Mouse (Mus musculus) layer of hippocampus, adult 9-10 months (tissue): ENCODE data around the gene Spag9.
A peak's percentile ranks its signal among the peaks of the same experiment; 100 is the strongest.

Source experiments
- DNase-seq: peaks from one replicate; pipeline ENCODE4 v3.0.0; 2022; ENCODE audit warnings: low spot score

Spag9 gene

GRCm38 (mm10) chr11:94133344-94133955 lies 137.6 kb downstream of the Spag9 start:
- peak; percentile 69 for DNase-seq

GRCm38 (mm10) chr11:94134076-94134838 lies 138.4 kb downstream of the Spag9 start:
- no peak for DNase-seq

DNA sequence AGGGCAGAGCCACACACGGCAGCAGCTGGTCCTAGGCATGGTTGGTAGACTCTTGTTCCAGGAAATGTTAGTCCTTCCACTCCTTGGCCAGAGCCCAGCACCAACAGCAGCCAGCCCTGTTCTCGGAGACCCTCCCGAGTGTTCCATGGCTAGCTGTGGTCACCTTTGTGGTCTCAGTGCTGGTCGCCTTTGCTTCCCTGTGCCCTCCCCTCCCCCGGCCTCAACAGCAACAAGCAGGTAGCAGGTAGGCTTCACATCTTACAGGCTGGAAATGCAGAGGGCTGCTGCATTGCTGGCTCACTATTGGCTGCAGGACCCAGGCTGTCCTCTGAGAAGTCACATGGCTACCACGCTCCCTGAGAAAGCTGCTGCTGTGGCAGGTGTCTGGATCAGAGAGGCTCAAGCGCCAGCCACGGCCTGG lies 139.7 kb downstream of the Spag9 start:
- DNase-seq, result no peak

DNA sequence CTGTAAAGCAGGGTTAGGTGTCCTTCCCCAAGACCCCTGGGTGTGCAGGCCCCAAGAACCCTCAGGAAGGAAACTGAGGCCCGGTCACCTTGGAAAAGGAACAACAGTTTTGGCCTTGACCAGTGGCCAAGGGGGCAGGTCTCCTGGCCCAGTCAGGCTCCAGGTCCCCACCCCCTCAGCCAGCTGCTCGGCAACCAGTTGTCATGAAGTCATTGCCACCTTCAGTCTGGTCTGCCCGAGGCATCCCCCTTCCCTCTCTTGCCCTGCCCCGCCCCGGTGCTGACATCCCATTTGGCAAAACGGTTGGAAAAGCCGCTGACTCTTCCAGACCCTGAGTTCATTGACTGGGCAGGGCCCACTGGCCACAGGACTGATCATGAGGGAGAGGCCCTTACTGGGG lies 140.8 kb downstream of the Spag9 start:
- no peak for DNase-seq

DNA sequence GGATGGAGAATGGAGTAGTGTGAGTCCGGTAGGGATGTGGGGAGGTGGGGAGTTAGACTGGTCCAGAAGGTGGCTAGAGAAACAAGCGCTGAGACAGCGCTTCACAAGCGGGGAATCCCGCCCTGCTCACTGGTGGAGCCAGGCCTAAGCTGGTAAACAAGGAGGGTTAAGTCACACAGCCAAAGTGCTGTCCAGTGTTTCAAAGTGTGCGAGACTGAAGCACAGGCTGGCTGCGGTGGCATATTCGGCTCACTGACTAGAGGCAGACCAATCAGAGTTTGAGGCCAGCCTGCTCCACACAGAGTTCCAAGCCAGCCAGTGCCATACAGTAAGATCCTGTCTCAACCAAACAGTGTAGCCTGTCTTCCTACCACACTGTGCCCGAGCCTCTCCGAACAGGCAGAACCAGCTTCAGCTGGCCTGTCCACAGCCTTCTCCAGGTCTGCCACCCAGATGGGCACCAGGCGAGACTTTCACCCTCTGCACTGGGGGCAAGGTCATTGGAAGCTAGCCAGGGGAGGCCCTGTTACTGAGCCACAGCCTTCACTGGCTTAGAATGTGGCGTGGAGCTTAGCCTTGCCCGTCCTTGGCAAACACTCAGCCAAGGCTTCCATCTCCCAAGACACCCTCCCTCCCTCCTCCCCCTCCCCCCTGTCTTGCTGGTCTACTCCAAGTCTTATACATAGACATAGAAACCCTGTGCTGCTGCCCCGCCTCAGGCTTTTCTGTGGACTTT lies 141.6 kb downstream of the Spag9 start:
- DNase-seq, result no peak

DNA sequence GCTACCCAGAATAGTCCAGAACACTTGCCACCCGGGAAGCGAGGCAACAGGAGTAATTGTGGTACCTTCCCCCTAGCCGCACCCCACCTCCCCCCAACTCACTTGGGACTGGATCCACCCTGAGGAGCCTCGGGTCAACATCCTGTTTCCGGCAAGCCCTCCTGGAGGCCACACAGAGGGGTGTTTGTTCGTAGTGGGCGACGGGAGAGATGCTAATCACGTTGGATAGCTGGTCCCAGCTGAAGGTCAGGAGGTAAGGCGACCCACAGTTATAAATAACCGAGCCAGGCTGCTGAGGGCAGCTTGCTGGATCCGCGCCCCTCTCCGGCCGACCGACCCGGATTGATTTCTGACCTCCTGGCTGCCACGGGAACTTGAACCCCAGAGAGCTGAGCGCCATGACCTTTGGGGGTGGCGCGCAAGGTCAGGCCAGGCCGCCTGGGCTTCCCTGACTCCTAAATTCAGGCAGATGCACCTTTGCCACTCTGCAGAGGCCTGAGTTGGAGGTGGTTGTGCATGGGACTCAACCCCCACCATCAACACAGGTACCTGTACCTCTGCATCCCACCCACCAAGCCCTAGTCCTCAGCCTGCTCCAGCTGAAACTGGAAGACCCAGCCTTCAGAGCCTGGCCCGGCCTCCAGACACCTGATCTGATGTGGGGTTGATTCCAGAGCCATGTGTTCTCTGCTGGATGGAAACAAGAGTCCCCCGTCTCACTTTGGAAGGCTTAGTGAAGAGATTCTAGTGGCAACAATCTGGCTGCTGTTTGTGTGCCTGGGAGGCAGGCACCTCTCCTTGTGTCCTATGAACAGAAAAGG lies 142.7 kb downstream of the Spag9 start:
- DNase-seq, result no peak

DNA sequence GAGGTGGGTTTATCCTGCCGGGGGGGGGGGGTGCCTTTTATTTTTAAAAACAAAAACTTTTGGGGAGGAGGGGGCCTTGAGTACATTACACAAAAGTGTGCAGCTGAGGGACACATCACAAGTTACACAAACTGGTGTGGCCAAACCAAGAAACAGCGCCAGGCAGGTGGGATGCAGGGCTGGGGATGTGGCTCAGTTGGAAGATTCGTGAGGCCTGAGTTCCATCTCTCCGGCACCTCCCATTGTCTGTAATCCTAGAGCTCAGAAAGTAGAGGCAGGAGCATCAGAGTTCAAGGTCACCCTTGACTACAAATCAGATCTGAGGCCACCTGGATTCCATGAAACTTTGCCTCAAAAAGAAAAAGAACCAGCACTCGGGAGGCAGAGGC lies 143.3 kb downstream of the Spag9 start:
- DNase-seq, result no peak

GRCm38 (mm10) chr11:94140540-94140939 lies 144.6 kb downstream of the Spag9 start:
- DNase-seq, result no peak

DNA sequence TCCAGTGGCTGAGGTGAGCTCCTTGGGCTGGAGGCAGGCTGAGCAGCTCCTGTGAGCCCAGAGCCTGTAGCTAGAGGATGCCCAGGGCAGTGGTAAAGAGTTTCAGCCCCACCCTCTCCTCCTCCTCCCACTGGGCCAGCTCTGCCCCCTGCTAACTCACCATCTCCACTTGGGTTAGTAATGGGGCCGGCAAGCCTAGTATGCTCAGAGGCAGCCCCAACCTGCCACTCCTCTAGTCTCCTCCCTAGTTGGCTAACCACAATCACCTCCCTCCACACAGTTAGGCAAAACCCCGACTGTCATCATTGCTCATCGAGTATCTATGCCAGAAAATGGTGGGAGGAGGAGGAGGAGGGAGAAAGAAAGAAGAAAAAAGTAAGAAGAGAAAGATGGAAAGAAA lies 145.7 kb downstream of the Spag9 start:
- no peak for DNase-seq

- DNase-seq, result no peak
These were observed 147.4 kb downstream of the Spag9 start for GRCm38 (mm10) chr11:94143336-94143735.

GRCm38 (mm10) chr11:94144771-94145539 lies 149.1 kb downstream of the Spag9 start:
- peak; percentile 88 for DNase-seq

DNA sequence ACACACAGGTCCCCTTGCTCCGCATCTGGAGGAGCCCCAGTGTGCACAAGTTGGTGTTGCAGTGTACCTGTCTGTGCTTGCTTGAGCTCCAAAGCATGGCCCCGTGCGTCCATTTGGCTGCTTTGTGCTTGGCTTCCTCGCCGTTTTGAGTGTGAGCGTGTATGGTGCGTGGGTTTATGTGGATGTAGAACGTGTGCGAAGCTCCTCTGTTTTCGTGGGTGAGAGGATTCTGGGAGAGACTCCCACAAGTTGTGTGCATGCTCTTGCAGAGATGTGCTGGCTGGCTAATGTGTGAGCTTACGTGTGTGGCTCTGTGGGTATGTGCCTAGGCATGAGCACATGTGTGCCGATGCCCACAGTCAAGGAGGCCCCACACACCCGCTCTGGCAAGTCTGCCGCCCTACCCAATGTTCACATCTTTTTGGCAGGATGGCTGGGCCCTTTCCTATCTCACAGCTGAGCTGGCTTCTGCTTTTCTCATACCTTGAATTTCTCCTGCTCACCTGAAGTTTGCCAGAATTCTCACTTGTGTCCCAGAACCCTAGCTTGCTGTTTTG lies 150.2 kb downstream of the Spag9 start:
- DNase-seq, result no peak

GRCm38 (mm10) chr11:94146733-94147485 lies 151.0 kb downstream of the Spag9 start:
- no peak for DNase-seq

DNA sequence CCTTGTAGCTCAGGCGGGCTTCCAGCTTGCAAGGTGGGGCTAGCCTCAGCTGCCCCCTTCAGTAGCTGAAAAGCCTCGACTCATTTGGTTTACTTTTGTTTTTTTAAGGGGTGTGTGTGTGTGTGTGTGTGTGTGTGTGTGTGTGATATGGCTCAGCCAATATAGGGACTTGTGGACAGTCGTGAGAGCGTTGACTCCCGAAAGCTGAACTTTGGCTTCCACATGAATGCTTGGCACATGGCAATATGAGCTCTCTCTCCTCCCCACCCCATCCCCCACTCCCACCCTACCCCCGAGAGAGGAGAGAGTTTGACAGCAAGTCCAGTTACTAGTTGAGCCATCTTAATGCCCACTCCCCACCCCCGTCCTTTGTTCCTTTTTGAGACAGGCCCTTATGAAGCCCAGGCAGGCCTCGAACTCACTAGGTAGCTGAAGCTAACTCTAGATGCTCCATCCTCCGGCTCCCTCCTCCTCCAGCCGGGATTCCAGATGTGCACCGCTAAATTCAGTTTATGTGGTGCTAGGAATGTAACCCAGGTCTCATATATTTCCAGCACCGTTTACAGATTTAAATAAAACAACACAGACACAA lies 152.3 kb downstream of the Spag9 start:
- DNase-seq, result no peak

GRCm38 (mm10) chr11:94148931-94149491 lies 153.1 kb downstream of the Spag9 start:
- no peak for DNase-seq

GRCm38 (mm10) chr11:94149509-94150259 lies 153.8 kb downstream of the Spag9 start:
- DNase-seq, result no peak

- DNase-seq, result no peak
These were observed 154.9 kb downstream of the Spag9 start for GRCm38 (mm10) chr11:94150519-94151470.

- DNase-seq, result no peak
These were observed 158.3 kb downstream of the Spag9 start for GRCm38 (mm10) chr11:94154201-94154600.
